Mouse (Mus musculus): ENCODE data around the gene Arhgap10.

DNA sequence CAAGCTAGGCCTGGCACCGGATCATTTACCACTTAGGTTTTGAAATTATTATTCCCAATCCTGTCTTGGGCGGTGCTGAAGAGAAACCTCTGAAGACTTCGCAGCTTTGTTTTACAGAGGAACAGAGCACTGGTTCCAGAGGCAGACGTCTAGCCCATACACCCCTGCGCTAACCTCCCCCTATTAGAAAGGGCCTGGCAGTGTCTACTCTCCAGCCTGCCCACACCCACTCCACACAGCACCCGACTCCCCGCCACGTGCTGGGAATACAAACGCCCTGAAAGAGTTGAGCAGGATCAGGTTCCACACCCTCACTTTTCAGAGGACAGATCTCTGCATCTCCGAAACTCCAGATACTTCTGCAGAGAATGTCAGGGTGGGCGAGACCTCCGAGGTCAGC lies 180.5 kb downstream of the Arhgap10 start:
- no peak for TF ChIP-seq TCF12 (IDR thresholded peaks at IDR 0.05; ENCODE audit: low read depth, low read length)
- TF ChIP-seq BHLHE40 (IDR thresholded peaks at IDR 0.05; ENCODE audit: borderline replicate concordance, low read depth, low read length), result no peak
- no peak for TF ChIP-seq CTCF (IDR thresholded peaks at IDR 0.05 in 2 of 3, conservative IDR thresholded peaks at IDR 0.05 in 1 of 3; ENCODE audit: control insufficient read depth in 1 of 3, insufficient read depth in 1 of 3, low read depth in 2 of 3, low read length in 3 of 3, poor library complexity in 1 of 3, severe bottlenecking in 1 of 3)
- TF ChIP-seq EP300 (IDR thresholded peaks at IDR 0.05; ENCODE audit: low read depth in 1 of 2, low read length in 2 of 2), result no peak
